Mouse (Mus musculus): ENCODE results near the gene Ksr1.

The Ksr1 gene

DNA sequence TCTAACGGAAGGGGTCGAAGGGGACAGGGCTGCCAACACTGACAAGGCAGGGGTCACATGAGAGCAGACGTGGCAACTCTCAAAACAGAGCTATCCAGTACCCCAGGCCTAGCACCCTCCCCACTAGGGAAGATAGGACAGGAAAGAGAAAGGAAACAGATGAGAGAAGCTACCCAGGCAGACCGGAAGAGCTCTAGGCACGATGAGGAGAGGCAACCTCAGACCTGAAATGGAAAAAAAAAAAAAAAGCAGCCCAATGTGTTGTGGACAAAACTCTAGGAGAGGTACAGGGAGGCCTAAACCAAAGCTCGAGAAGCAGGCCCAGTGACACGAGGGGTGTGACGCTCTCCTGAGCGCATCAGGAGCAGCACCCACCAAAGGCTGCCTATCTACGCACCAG, 23.7 kb downstream of the Ksr1 start:
- no peak for DNase-seq (ENCODE audit: low read depth, low spot score)

DNA sequence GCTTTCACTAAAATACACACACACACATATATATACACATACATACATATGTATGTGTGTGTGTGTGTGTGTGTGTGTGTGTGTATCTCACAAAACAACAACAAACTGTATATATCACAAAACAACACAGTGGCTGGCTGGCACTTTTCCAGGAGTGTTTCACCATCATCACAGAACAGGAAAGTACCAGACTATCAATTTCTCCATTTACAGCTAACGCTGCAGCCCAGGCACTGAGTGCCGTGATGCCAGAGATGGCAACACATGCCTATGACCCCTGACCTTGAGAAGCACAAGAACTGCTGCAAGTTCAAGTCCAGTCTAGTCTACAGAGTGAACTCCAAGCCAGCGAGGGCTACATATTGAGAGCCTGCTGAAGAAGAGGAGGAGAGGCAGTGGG, 26.1 kb downstream of the Ksr1 start:
- no peak for DNase-seq (ENCODE audit: low read depth, low spot score)

DNA sequence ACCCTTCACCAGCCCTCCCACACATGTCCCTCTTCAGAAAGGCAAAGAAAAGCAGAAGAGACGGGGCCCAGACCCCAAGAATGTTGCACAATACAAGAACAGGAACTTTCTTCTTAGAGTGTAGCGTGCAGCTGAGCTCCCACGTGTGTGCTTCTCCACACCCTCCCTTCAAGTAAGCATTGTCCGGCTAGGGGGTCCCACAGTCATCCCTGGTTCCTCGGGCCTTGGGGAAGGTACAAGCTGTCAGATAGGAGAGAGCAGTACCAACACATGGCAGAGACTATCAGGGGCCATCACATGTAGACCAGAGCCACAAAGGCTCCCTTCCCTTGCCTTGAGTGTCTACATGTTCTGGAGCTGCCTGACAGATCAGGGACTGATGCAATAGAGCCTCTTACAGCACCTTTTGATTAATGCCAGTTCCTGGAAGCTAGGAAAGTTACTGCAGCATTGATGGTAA, 27.3 kb downstream of the Ksr1 start:
- DNase-seq (ENCODE audit: low read depth, low spot score), result no peak

DNA sequence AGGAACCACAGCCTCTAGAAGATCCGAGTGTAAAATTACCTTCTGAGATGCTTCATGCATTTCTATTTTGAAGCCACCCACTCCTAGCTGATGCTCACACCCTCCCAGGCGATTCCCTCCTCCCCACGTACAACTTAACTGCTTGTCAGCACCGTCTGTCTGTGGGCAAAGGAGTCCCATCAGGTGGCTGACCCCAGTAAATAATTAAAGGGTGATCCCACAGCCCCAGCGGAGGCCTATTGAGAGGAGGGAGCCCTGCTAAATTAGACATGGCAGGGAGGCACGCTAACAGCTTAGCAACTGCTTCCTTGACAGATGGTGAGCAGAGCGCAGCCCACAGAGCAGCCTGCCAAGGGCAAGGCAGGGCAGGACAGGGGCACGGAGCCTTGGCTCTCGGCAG, 29.5 kb downstream of the Ksr1 start:
- DNase-seq (ENCODE audit: low read depth, low spot score), result no peak

GRCm38 (mm10) chr11:79115659-79116058, 30.5 kb downstream of the Ksr1 start:
- no peak for DNase-seq (ENCODE audit: low read depth, low spot score)

GRCm38 (mm10) chr11:79114061-79114460, 32.1 kb downstream of the Ksr1 start:
- no peak for DNase-seq (ENCODE audit: low read depth, low spot score)

GRCm38 (mm10) chr11:79113397-79113796, 32.8 kb downstream of the Ksr1 start:
- DNase-seq (ENCODE audit: low read depth, low spot score), result no peak

GRCm38 (mm10) chr11:79112559-79113302, 33.5 kb downstream of the Ksr1 start:
- no peak for DNase-seq (ENCODE audit: low read depth, low spot score)

GRCm38 (mm10) chr11:79111864-79112558, 34.2 kb downstream of the Ksr1 start:
- DNase-seq (ENCODE audit: low read depth, low spot score), result no peak

DNA sequence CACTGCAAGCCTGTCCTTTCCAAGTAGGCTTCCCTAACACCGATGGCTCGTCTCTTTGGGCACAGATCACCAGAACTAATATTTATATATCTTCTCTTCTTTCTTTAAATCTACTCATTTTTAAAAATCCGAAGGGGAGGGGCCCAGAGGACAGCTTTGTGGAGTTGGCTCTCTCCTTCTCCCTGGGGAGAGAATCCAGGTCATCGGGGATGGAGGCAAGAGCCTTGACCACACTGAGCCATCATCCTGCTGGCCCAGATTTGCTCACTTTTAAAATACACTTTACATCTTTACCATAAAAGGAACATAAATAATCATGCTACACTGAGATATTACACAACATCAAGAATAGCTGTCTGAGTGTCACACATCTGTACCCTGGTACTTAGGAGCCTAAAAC, 35.8 kb downstream of the Ksr1 start:
- DNase-seq (ENCODE audit: low read depth, low spot score), result no peak

DNA sequence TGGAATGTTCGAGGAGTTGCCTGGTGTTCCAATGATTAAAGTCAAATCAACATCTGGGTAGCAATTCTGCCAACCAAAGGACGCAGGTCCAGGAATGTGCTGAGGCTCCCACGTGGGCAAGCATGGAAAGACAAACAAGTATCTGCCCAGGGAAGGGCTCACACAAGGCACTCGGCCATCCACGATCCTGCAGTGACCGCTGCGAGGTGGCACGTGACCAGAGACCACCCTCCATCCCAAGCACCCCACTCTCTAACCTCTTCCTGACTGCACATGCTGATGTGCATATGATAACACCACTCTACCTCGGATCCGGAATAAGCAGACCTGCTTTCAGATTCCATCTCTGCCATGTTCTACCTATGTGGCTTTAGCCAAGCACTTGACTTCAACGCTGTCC, 38.3 kb downstream of the Ksr1 start:
- no peak for DNase-seq (ENCODE audit: low read depth, low spot score)

DNA sequence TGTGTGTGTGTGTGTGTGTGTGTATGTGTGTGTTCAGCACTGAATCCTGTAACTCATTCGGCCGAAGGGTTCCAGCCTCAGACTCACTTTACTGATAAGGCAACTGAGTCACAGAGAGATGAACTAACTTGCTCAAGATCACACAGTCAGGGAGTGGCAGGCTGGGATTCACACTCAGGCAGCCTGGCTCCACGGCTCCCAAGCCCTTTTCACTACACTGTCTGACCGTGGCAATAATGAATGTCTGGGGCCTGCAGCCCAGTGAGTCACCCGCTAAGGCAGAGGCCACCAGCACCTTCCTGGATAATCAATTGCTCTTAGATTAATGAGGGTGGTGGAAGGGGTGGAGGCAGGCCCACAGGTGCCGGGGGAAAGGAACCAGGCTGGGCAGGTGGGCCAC, 41.2 kb downstream of the Ksr1 start:
- DNase-seq (ENCODE audit: low read depth, low spot score), result no peak

DNA sequence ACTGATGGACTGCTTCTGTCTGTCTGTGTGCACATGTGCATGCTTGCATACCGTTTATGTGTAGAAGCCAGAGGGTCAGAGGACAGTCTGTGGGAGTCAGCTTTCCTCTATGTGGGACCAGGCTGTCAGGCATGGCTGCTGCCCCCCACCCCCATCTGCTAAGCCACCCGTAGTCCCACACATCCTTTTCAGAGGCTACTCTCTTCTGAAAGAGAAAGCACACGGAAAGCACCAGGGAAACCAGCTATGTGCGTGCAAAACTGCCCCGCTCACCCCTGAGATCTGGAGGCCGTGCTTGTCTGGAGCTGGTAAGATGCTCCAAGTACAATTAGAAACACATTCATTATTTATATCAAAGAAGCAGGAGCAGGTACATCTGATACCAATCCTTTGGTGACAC, 41.7 kb downstream of the Ksr1 start:
- DNase-seq (ENCODE audit: low read depth, low spot score), result no peak

- no peak for DNase-seq (ENCODE audit: low read depth, low spot score)
Observed at GRCm38 (mm10) chr11:79104096-79104495, 42.1 kb downstream of the Ksr1 start.

- no peak for DNase-seq (ENCODE audit: low read depth, low spot score)
Observed at GRCm38 (mm10) chr11:79103461-79103869, 42.7 kb downstream of the Ksr1 start.

DNA sequence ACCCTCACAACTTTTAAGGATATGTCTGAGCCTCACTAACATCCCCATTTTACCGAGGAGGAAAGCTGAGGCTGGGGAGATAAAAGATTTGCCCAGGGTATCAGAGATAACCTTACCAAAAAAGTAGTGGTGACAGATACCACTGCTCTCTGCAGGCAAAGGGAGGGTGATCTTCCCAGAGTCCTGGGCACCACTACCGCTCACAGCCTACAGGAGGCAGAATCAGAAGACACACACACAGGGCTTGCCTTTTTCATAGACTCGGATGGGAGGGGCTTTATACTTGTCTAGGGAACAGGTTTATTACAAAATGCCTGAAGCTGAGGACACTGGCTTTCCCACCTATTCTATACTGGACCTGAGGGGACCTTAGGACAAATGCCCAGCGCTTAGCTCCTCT, 43.9 kb downstream of the Ksr1 start:
- DNase-seq (ENCODE audit: low read depth, low spot score), result no peak

DNA sequence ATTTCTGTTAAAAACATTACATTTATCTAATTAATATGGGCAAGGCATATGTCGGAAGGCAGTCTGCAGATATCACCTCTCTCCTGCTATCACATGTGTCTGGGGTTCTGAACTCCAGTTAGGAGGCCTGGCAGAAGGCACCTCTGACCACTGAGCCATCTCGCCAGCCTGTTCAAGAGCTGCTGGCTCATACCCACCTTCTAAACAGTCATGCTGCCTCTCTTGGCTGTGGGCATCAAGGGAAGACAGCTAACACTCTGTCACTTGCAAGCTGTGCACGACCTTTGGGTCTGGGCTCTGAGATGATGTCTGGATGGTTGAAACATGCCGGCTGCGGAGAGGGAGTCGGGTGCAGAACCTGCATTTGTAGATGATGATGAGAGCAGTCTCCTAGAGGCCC, 44.6 kb downstream of the Ksr1 start:
- DNase-seq (ENCODE audit: low read depth, low spot score), result no peak

- no peak for DNase-seq (ENCODE audit: low read depth, low spot score)
Observed at GRCm38 (mm10) chr11:79099032-79099431, 47.2 kb downstream of the Ksr1 start.

- DNase-seq (ENCODE audit: low read depth, low spot score), result no peak
Observed at GRCm38 (mm10) chr11:79097736-79098135, 48.5 kb downstream of the Ksr1 start.

GRCm38 (mm10) chr11:79096673-79097072, 49.5 kb downstream of the Ksr1 start:
- no peak for DNase-seq (ENCODE audit: low read depth, low spot score)

- no peak for DNase-seq (ENCODE audit: low read depth, low spot score)
Observed at GRCm38 (mm10) chr11:79095713-79096112, 50.5 kb downstream of the Ksr1 start.

GRCm38 (mm10) chr11:79094727-79095126, 51.5 kb downstream of the Ksr1 start:
- DNase-seq (ENCODE audit: low read depth, low spot score), result peak; percentile 57

- no peak for DNase-seq (ENCODE audit: low read depth, low spot score)
Observed at GRCm38 (mm10) chr11:79093986-79094695, 52.1 kb downstream of the Ksr1 start.

Measured in skeletal muscle tissue, adult 2 months (tissue).